Mouse (Mus musculus) heart, adult 8-10 months (tissue): ENCODE measurements around the gene Myh7b. TPM values are rescaled to one million over a fixed set of nuclear protein-coding genes. Genes with fewer than 3 reads are reported as not detected.
A peak's percentile ranks its signal among the peaks of the same experiment; 100 is the strongest.

Experiments used
- DNase-seq: peaks from one replicate; pipeline ENCODE4 v3.0.0; 2022; ENCODE audit warnings: low spot score
- total RNA-seq, 4 experiments: library from RNA; stranded (reverse); gene quantifications; 2 replicates each; pipeline ENCODE4 v1.2.4; 2022

Myh7b gene
- total RNA-seq: 10 to 100 TPM; 21.9 to 55.5 (median 33.1) TPM

DNA sequence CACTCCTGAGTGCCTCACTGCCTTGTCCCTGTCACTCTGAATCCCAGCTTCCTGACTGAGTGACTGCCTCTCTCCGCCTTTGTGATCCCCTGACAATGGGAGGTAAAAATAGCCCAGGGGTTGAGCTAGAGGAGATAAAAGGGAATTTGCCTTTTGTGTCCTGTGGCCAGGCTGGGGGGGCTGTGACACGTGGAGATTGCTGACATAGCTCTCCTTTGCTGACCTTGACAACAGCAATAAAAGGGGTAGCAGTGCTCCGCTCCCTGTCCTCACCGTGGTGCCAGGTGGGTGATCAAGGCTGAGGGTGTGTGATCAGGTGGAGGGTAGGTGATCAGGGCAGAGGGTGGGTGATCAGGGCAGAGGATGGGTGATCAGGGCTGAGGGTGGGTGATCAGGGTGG lies at the start of gene Myh7b:
Gene Myh7b (plus strand): TSS at position 235 of the 400 bp plus-strand sequence.
- peak; percentile 59 for DNase-seq

DNA sequence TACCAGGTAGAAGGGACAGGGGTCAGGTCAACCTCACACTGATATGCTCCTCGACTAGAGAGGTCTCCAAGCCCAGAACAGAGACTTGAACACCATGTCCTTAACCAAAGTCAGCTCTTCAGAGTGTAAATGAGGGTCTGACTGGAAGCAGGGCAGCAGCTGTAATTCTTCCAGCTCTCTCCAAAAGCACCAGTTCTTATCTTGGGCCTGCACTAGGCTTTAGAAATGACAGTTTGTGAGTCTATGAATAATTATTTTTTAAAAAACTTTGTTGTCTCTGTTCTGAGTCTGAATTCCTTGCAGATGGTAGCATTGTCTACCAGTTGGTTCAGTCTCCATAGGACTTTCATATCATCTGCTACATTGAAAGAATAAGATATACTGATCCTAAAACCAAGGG lies 48.8 kb upstream of the Myh7b start:
- DNase-seq: no peak

DNA sequence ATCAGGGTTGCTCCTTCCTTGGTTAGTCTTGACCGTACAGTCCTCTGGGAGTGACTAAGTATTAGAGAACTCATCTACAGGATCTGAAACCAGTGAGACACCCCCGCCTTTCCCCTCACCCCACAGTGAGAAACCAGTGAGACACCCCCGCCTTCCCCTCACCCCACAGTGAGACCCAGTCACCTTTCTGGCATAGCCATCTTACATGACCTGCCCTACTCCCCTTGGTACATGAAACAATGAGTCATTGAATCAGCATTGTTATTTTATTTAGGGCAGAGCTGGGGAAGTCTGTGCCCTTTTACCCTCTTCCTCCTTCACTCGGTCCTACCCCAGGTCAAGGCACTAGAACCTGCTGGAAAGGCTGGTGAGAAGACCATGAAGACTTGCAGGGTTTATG lies 48.1 kb upstream of the Myh7b start:
- DNase-seq: no peak

DNA sequence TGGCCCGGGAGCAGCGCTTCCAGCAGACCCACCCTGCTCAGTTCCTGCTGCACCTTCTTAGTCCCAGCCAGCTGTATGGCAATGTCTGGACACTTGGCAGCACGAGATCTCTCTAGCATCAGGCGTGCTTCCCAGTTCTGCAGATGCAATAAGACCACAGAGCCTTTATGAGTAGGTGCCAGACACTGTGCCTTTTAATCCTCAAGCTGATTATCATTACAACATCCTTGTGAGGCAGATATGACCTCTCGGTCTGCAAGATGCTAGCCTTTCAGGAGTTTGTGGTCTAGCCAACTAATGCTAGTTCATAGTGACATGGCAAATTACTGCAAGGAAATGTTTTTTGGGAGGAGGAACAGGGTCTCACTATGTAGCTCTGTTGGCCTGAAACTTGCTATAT lies 43.3 kb upstream of the Myh7b start:
- DNase-seq: no peak

DNA sequence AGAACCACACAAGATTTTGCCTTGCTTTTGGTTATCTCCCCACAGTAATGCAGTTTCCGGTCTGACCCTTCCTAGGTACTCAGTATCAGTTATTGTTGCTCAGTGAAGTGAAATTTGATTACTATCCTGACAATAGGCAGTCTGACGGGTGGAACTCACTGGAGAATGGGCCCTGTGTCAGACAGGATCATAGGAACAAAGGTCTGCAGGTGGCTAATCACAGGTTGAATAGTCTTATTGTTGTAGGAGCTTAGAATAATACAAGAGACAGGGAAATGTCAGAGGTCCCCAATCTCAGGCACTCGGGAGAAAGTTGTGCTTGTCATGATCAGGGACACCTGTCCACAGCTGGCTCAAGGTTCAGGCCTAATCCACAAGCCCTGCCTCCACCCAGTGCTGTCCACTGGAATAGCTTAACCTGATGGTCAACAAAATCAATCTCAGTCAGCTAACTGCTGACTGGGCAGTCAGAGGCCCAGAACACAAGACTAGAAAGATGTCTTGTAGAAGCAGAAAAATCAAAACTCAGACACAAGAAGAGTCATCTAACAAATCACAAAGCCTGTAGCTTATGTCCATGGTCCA lies 41.7 kb upstream of the Myh7b start:
- DNase-seq: no peak

DNA sequence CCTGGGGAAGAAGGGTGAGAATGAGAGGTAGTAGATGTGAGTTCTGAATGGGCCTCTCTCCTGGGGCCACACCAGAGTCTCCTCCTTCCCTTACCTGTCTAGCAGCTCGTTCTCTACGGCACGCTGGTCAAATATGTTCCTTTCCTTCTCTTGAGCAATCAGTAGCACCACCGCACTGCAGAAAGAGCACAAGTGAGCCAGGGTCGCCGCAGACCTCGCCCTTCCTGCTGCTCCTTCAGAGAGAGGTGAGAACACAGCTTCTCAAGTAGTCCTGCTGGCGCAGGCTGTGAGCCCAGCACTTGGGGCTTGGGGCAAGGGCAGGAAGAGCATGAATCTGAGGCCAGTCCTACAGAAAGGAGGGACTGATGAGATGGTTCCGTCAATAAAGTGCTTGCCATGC lies 38.0 kb upstream of the Myh7b start:
- no peak for DNase-seq

DNA sequence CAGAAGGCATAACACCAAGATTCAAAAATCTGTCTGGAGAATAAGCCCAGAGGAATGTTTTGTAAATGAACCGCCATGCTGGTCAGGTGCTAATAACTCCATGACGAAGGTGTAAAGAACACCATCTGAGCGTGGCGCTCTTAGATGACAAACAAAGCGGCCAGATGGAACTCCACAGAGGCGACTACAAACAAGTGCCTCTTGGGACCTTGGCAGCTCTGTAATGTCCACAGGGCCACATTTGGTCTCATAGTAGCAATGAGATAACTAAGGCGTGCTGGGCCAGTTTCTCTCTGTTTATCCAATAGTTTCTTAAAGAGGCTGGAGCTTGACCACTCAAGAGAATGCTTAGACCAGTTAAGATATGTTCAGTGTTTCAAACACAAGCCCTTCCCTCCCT lies 37.0 kb upstream of the Myh7b start:
- DNase-seq: no peak

DNA sequence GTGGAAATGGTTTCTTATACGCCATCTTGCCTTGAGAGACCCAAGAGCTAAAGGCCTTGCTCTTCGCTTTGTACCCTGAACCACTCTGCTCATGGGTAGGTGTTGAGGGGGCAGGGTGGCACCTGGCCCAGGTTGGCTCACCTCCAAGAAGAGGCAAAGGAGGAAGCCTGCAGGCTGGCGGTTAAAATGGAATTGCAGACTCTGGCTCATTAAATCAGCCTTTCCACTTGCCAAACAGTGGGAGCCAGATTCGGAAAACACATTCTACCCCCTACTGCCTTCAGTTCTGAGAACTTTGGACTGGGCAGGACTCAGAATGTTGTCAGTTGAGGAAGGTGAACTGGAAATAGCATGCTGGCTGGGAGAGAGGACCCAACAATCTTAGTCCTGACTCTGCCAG lies 36.3 kb upstream of the Myh7b start:
- peak; percentile 5 for DNase-seq

DNA sequence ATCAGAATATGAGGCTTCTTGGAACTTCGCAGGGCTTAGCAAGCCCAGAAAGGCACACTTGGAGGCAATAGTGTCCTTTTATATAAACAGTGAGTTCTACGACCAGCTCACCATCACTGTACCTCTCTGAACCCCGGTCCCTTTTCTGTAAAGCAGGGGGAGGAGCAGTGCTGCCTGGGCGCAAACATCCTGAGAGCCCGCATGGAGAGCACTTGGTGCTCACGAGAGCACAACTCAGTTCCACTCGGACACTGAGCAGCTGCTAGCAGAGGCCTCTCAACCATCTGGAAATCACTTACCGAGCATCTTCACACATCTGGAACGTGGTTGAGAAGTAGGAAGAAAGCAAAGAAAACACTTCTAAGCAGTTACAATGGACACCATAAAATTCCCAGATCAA lies 34.4 kb upstream of the Myh7b start:
- DNase-seq: no peak

DNA sequence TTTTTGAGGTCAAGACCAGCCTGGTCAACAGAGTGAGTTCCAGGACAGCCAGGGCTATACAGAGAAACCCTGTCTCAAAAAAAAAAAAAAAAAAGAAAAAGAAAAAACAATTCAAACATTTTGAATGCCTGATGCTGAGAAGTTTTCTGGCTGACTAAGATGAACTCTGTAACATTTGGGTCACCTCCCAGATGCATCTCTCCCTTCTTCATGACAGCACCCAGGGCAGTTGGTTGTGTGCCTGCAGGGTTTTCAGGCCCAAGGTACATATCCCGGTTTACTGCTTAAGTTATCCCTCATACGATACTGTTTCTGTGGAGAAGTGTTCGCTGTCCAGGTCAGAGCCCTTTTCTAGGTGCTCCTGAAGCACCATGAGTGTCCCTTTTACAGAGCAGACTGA lies 30.7 kb upstream of the Myh7b start:
- DNase-seq: no peak

DNA sequence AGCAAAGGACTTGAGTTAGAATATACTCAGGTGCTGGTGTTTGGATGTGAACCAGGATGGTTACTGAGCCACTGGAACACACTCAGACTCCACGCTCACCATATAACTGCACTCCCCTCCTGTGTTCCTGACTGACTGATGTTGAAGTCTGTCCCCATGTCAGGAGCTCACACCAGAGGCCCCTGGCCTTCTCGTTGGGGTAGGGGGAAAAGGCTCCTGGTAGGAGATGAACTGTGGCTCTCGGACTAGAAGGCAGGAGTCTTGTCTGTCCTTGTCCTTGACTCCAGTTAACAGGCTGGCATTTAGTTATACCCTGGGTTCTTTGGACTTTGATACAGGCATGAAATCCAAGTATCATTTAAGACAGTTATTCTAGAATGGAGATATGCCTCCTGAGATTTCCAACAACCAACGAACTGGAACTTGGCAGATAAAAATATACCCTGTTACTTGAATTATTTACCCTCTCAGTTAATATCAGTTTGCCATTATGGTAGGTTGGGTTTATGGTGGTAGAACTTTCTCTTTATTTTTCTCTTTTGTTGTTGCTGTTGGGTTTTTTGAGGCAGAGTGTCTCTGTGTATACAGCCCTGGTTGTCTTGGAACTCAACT lies 28.5 kb upstream of the Myh7b start:
- DNase-seq: no peak

DNA sequence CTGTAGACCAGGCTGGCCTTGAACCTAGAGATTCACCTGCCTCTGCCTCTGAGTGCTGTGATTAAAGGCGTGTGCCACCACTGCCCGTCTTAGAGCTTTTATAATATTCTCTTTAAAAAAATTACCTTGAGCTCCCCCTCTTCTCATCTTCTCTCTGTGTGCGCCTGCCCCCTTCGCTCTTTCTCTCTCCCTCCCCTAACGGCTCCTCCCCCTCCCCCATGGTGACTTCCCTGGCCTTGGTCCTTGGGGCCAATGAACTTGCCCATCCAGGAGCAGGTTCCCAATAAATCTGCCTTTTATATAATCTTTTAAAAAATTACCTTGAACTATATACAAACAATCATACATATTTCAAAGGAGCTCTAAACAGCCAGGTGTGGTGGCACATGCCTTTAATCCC lies 28.0 kb upstream of the Myh7b start:
- DNase-seq: no peak

DNA sequence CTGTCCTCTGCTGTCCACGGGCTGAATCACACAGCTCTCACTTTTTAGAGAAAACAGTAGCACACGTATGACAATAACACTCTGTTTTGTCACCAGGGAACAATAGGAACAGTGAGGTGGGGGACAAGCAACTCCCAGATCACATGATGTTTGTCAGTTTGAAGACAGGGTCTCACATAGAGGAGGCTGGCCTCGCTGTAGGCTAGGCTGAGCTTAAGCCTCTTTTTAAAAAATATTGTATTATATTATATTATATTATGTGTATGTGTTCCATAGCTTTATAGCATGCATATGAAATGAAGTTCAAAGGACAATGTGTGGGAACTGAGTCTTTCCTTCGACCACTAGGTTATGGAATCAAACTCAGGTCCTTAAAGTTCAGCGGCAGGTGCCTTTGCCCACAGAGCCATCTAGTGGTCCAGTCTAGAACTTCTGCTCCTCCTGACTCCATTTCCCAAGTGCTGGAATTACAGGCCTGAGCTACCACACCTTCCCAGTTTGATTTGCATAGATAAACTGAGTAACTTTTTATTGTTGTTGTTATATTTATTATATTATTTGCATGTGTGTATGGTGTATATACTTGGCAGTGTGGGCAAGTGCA lies 27.0 kb upstream of the Myh7b start:
- peak; percentile 64 for DNase-seq

DNA sequence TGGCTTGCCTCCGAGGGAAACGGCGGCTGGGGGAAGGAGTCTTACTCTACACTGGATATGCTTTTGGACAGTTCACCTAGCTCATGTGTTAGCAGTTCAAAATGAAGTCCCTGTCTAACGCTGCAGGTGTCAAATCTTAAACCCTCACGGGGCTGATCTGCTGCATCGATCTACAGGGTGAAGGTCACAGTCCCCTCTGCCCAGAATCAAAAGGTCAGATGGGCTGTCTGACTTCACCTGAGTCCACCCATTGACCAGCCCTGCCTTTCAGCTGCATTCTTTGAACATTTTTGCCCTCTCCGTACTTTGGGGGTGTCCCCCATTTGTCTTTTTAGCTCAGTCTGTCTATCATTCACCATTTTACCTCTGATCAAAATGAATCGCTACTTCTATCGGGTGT lies 25.9 kb upstream of the Myh7b start:
- DNase-seq: no peak

DNA sequence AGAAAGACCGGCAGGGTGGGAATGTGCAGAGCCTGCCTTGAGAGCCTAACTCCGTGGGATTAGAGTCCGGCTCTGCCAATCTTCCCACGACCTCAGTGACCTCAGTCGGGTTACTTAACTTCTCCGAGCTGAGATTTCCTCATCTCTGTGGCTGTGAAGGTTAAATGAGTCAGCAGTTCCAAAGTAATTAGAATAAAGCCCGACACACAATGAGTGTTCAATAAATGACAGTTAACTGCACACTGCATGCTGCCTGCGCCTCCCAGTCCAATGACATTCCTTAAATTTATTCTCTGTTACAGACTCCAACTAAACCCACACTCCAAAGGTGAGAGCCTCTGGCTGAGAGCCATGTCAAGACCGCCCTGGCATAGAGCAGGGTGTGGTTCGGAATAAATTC lies 25.5 kb upstream of the Myh7b start:
- DNase-seq: no peak

DNA sequence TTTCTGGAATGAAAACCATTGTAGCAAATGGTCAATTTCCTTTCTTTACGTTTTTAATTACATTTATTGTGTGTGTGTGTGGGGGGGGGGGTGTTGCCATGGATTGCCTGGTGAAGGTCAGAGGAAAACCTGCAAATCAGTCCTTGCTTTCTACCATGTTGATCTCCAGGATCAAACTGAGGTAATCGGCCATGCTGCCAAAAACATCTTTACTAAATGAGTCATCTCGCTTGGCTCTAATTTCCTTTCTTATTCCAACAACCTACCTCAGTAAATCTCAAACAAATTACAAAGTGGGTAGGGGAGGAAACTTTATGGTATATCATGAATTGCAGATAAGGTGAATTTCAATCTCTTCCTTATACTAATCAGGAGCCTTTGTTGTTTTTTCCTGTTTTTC lies 22.9 kb upstream of the Myh7b start:
- DNase-seq: no peak

DNA sequence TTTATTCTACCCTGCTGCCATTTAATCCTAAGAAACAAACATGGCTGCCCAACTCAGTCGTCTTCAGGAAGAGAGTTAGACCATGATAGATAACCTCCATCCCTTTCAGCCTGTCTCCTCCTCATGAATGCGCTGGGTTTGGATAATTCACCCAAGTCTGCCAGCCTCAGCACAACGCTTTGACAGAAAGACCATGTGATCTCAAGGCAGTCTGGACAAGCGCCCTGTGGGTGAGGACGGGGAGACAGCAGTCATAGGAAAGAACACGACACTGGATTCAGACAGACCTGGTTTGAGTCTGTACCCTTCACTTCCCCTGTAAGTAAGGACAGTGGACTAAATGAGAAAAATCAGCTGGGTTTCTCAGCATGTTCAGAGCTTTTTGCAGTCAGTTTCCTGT lies 21.5 kb upstream of the Myh7b start:
- no peak for DNase-seq

DNA sequence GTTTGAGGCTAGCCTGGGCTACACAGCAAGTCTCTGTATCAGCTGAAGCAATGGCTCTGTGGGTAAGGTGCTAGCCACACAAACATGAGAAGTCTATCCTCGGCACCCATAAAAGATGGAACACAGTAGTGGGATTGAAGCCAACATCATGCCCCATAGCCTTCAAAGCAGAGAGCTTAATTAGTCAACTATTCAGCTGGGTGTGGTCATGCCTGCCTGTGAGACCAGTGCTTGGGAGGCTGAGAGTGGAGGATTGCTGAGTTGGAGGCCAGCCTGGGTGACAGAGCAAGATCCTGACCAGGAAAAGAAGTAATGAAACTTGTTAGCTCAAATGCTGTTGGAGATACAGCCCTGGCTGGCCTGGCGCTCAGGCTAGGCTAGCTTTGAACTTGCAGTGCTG lies 20.1 kb upstream of the Myh7b start:
- DNase-seq: no peak

DNA sequence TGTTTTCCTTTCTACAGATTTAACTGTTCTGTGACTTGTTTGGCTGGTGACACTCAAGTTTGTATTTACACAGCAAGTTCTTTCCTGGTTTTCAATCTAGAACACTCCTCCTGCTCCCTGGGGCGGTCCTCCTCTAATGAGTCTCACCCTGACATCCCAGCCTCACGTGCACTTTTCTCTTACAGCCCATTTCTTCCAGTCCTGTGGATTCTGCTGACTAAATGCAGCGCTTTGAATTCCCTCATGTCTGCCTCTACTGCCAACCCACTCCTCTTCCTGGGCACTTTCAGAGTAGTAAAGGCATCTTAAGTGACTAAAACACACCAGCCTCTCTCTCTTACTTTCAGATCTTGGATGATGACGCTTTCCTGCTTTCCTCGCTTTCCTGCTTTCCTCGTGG lies 19.3 kb upstream of the Myh7b start:
- no peak for DNase-seq

DNA sequence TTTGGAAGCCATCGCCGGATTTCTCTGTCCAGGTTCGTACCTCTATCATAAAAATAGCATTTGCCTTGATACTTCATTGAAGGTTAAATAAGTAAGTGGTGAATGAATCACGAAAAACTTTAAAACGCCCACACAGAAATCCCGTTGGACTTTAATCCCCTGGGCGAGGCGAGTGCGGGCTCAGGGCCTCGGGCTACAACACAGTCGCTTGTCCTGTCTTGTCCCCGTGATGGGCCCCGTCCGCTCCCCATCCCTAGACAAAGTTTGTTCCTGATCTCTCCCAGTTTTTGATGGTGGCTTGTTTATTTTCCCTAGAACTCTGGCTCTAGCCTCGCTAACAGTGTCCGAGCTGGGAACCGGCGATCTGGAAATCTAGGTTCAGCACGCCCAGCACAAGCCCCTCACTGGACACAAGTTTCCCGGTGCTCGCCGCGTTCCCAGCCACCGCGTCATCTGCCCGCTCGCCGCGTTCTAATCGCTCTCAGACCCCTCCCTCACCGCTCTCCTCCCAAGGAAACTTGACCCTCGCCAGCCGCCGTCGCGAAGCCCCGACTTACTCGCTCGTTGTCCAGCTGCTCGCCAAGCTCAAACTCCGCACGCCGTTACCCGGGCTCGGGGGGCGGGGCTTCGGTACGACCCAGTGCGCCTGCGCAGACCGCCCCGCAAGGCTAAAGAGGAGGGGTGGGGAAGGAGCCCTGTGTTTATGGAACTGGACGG lies 18.7 kb upstream of the Myh7b start, which contains the start of gene Gss:
Gene Gss (minus strand): TSS at position 674 of the 717 bp plus-strand sequence.
- DNase-seq: peak; percentile 99

DNA sequence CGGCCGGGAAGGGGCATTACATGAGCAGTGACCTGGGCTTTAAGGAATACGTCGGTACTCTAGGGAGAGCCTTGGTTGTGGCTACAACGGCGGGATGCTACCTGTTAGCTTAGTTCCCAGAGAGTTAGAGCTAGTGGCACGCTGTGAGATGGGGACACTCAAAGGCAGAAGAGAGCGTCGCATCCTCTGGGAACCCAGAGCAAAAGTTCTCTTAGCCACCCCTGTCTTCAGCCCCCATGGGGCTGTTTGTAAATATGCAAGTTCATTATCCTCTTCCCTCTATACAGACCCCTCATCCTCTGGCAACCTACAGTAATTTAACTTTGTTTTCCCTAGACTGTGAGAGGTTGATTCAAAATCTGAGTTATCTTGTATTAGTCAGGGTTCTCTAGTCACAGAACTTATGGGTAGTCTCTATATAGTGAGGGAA lies 18.1 kb upstream of the Myh7b start:
- no peak for DNase-seq

DNA sequence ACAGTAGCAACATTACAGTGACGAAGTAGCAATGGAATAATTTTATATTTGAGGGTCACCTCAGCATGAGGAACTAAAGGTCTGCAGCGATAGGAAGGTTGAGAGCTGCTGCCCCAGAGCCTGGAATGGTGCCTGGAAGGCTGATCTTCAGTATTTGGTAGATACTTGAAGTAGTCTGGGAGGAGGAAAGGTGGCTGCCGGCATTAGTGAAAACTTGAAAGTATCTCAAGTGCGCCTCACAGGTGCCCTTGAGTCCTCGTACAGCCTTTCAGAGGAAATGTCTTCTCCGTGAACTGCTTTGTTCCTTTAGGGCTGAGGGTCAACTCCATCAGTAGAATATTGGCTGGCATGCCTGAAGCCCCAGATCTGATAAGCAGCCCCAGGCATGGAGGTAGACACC lies 15.5 kb upstream of the Myh7b start:
- no peak for DNase-seq

DNA sequence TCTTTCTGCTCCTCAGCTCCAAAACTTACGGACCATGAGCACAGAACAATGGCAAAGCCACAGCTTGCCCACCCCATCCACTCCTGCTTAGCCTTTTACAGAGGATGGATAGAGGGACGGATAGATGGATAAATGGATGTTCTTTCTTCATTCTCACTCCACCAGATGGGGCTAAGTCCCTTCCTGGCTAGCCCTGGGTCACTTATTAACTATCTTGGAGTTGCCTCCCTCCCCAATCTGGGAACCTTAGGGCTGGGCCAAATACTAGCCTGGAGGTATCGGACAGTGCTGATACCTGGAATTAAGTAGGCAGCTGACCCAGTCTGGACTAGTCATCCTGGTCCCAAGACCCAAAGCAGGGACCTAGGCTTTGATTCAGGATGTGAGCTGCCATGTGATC lies 7.3 kb upstream of the Myh7b start:
- DNase-seq: no peak
